Mouse (Mus musculus): Measurements from ENCODE around the gene Gm4924. TPM values are rescaled to one million over a fixed set of nuclear protein-coding genes. Genes with fewer than 3 reads are reported as not detected.

The Gm4924 gene
- total and polyA plus RNA-seq, 3 experiments = 4.0 to 5.4 TPM; not detected in 1

- no peak overlapping the region for H3K27ac ChIP-seq (ENCODE audit: control insufficient read depth, low read depth, low read length)
- H3K4me3 ChIP-seq (ENCODE audit: control insufficient read depth in 1 of 2, insufficient read depth in 1 of 2, low read depth in 2 of 2, low read length in 2 of 2) = no peak overlapping the region
- no peaks in the 10 kb centered on the region for H3K9me3 ChIP-seq (replicated peaks; ENCODE audit: insufficient read depth, low read length)
- TF ChIP-seq ZKSCAN1 (IDR thresholded peaks at IDR 0.05; ENCODE audit: low read depth, low read length) (no peak), RAD21 (IDR thresholded peaks at IDR 0.05; ENCODE audit: low read depth, low read length) (peak; percentile 23), NRF1 (IDR thresholded peaks at IDR 0.05; ENCODE audit: insufficient read depth, low read depth, low read length, poor library complexity, severe bottlenecking) (no peak), BHLHE40 (IDR thresholded peaks at IDR 0.05; ENCODE audit: borderline replicate concordance, low read depth, low read length) (no peak), POLR2AphosphoS5 (IDR thresholded peaks at IDR 0.05; ENCODE audit: borderline replicate concordance, low read depth, low read length) (no peak), POLR2A (IDR thresholded peaks at IDR 0.05; ENCODE audit: control insufficient read depth in 1 of 2, insufficient read depth in 1 of 2, low read depth in 1 of 2, low read length in 2 of 2, poor library complexity in 1 of 2) (no peak), POLR2AphosphoS2 (IDR thresholded peaks at IDR 0.05; ENCODE audit: low read length) (no peak), UBTF (IDR thresholded peaks at IDR 0.05; ENCODE audit: borderline replicate concordance, insufficient read depth, low read depth, low read length) (no peak), MYC (IDR thresholded peaks at IDR 0.05; ENCODE audit: low read depth, low read length) (no peak), CTCF (IDR thresholded peaks at IDR 0.05 in 2 of 3, conservative IDR thresholded peaks at IDR 0.05 in 1 of 3; ENCODE audit: control insufficient read depth in 1 of 3, insufficient read depth in 1 of 3, low read depth in 2 of 3, low read length in 3 of 3, poor library complexity in 1 of 3, severe bottlenecking in 1 of 3) (peak in 1 of 3 experiments; percentile 5; a peak in 1 of 6 replicates), SMC3 (IDR thresholded peaks at IDR 0.05; ENCODE audit: low read depth, low read length) (0 out of 2 replicates have a peak, but pooled peaks have one; percentile 11)
- H3K4me1 ChIP-seq (ENCODE audit: control insufficient read depth in 1 of 2, insufficient read depth in 2 of 2, low read length in 2 of 2) = no peaks in the 10 kb centered on the region
- H3K27me3 ChIP-seq (ENCODE audit: control insufficient read depth in 1 of 2, insufficient read depth in 2 of 2, low read length in 2 of 2) = no peaks in the 10 kb centered on the region
- no peak overlapping the region for H3K9ac ChIP-seq (ENCODE audit: control insufficient read depth, low read depth, low read length, poor library complexity, severe bottlenecking)
- H3K36me3 ChIP-seq (ENCODE audit: control insufficient read depth in 1 of 2, insufficient read depth in 2 of 2, low read length in 2 of 2) = no peaks in the 10 kb centered on the region
- DNase-seq (ENCODE audit: low read depth, low spot score) = no peak
- no peaks in the 10 kb centered on the region for H3K79me2 ChIP-seq (ENCODE audit: control insufficient read depth, insufficient read depth, low read length, poor library complexity)
These were observed 33.9 kb upstream of the Gm4924 start for GRCm38 (mm10) chr10:82320134-82320533.

- Histone ChIP-seq H3K4me3 (ENCODE audit: control insufficient read depth in 1 of 2, insufficient read depth in 1 of 2, low read depth in 2 of 2, low read length in 2 of 2) (no peak overlapping the region), H3K9ac (ENCODE audit: control insufficient read depth, low read depth, low read length, poor library complexity, severe bottlenecking) (no peak overlapping the region), H3K79me2 (ENCODE audit: control insufficient read depth, insufficient read depth, low read length, poor library complexity) (no peaks in the 10 kb centered on the region), H3K27me3 (ENCODE audit: control insufficient read depth in 1 of 2, insufficient read depth in 2 of 2, low read length in 2 of 2) (no peaks in the 10 kb centered on the region), H3K36me3 (ENCODE audit: control insufficient read depth in 1 of 2, insufficient read depth in 2 of 2, low read length in 2 of 2) (no peaks in the 10 kb centered on the region), H3K4me1 (ENCODE audit: control insufficient read depth in 1 of 2, insufficient read depth in 2 of 2, low read length in 2 of 2) (no peaks in the 10 kb centered on the region), H3K9me3 (replicated peaks; ENCODE audit: insufficient read depth, low read length) (no peaks in the 10 kb centered on the region), H3K27ac (ENCODE audit: control insufficient read depth, low read depth, low read length) (no peak overlapping the region)
- DNase-seq (ENCODE audit: low read depth, low spot score) = no peak
- TF ChIP-seq ZC3H11A (IDR thresholded peaks at IDR 0.05; ENCODE audit: low read depth, low read length) (no peak), MYC (IDR thresholded peaks at IDR 0.05; ENCODE audit: low read depth, low read length) (no peak)
These were observed 24.2 kb upstream of the Gm4924 start for GRCm38 (mm10) chr10:82329826-82330225.

- Histone ChIP-seq H3K4me3 (ENCODE audit: control insufficient read depth in 1 of 2, insufficient read depth in 1 of 2, low read depth in 2 of 2, low read length in 2 of 2) (no peak overlapping the region), H3K27me3 (ENCODE audit: control insufficient read depth in 1 of 2, insufficient read depth in 2 of 2, low read length in 2 of 2) (no peaks in the 10 kb centered on the region), H3K9ac (ENCODE audit: control insufficient read depth, low read depth, low read length, poor library complexity, severe bottlenecking) (no peak overlapping the region), H3K79me2 (ENCODE audit: control insufficient read depth, insufficient read depth, low read length, poor library complexity) (no peaks in the 10 kb centered on the region; the same call in 1 of the 2 replicates), H3K9me3 (replicated peaks; ENCODE audit: insufficient read depth, low read length) (no peaks in the 10 kb centered on the region), H3K27ac (ENCODE audit: control insufficient read depth, low read depth, low read length) (no peak overlapping the region), H3K4me1 (ENCODE audit: control insufficient read depth in 1 of 2, insufficient read depth in 2 of 2, low read length in 2 of 2) (no peaks in the 10 kb centered on the region), H3K36me3 (ENCODE audit: control insufficient read depth in 1 of 2, insufficient read depth in 2 of 2, low read length in 2 of 2) (peaks cover 0 to 4% of the 10 kb centered on the region in 2 experiments; a peak in 2 of 4 replicates)
- DNase-seq (ENCODE audit: low read depth, low spot score) = peak; percentile 13
- no peak for TF ChIP-seq CHD2 (IDR thresholded peaks at IDR 0.05; ENCODE audit: low read length)
- no peak for TF ChIP-seq KAT2A (conservative IDR thresholded peaks at IDR 0.05; ENCODE audit: low read depth, low read length)
- no peak; a peak in 1 of 6 replicates for TF ChIP-seq CTCF (IDR thresholded peaks at IDR 0.05 in 2 of 3, conservative IDR thresholded peaks at IDR 0.05 in 1 of 3; ENCODE audit: control insufficient read depth in 1 of 3, insufficient read depth in 1 of 3, low read depth in 2 of 3, low read length in 3 of 3, poor library complexity in 1 of 3, severe bottlenecking in 1 of 3)
- no peak for TF ChIP-seq USF1 (IDR thresholded peaks at IDR 0.05; ENCODE audit: low read depth, low read length)
- no peak for TF ChIP-seq MAFK (IDR thresholded peaks at IDR 0.05; ENCODE audit: borderline replicate concordance, low read depth, low read length)
These were observed 1.3 kb downstream of the Gm4924 start for GRCm38 (mm10) chr10:82355401-82355800.
